Mouse (Mus musculus): ENCODE measurements around the gene Tmem43. TPM values are rescaled to one million over a fixed set of nuclear protein-coding genes. Genes with fewer than 3 reads are reported as not detected.
A peak's percentile ranks its signal among the peaks of the same experiment; 100 is the strongest.
"Not testable (repeated sequence)": the region's sequence is repeated elsewhere in the genome, so short reads cannot be mapped to it uniquely, and the experiment has no call there.

Tmem43 gene
- polyA plus RNA-seq, 1 experiment from 2014 or later = 40.5 TPM

- 92% methylated on average over 2 of the region's 2 CpGs for WGBS
- Histone ChIP-seq H3K9me3 (no peaks in the 10 kb centered on the region), H3K4me1 (replicated peaks) (peaks cover 19% of the 10 kb centered on the region), H3K36me3 (peaks cover 11% of the 10 kb centered on the region; the same call in 1 of the 2 replicates), H3K27me3 (replicated peaks) (no peaks in the 10 kb centered on the region), H3K4me3 (replicated peaks) (no peak overlapping the region), H3K27ac (no peak overlapping the region), H3K4me2 (replicated peaks) (no peak overlapping the region), H3K9ac (no peak overlapping the region)
- no peak for ATAC-seq
Observed at GRCm38 (mm10) chr6:91470712-91471111, 2.8 kb upstream of the Tmem43 start.

DNA sequence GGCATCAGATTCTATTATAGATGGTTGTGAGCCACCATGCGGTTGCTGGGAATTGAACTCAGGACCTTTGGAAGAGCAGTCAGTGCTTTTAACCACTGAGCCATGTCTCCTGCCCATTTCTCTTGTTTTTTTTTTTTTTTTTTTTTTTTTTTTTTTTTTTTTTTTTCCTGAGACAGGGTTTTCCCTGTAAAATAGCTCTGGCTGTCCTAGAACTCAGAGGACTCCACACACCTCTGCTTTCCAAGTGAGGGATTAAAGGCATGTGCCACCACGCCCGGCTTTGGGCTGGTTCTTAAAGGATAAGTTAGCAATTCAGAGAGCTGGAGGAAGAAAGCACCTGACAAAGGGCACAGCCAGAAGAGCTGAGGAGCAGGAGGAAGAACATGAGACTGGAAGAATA is 2.1 kb upstream of the Tmem43 start:
- peaks cover 11% of the 10 kb centered on the region; the same call in 1 of the 2 replicates for H3K36me3 ChIP-seq
- H3K9ac ChIP-seq; ATAC-seq; H3K27me3 ChIP-seq (replicated peaks); H3K9me3 ChIP-seq; H3K4me3 ChIP-seq (replicated peaks); H3K27ac ChIP-seq: not testable (repeated sequence)
- H3K4me1 ChIP-seq (replicated peaks) = peaks cover 16% of the 10 kb centered on the region
- peak overlapping the region; percentile 63 for H3K4me2 ChIP-seq (replicated peaks)
- 85% methylated on average over 3 of the region's 3 CpGs for WGBS

DNA sequence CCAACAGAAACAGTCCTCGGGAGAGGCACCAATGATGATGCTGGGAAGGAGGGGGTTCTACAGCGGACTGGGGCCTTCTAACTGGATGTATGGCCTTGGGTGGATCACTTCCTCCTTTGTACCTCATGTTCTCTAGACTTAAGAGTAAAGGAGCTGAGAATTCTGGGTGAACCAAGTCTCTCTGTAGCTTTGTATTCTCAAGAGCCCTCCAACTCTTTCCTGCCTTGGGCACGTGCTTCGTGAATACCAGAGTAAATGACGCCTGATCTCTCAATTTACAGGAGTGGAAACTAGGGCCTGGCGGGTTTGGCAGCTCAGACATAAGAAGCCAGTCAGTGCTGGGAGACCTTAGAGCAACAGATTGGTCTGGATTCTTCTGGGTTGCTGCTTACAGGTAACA is 1.2 kb upstream of the Tmem43 start:
- Histone ChIP-seq H3K4me1 (replicated peaks) (peaks cover 16% of the 10 kb centered on the region), H3K36me3 (peaks cover 2% of the 10 kb centered on the region), H3K9me3 (no peaks in the 10 kb centered on the region), H3K4me2 (replicated peaks) (peak overlapping the region; percentile 63), H3K4me3 (replicated peaks) (peak overlapping the region; percentile 53), H3K27ac (0 out of 2 replicates have a peak overlapping the region, but pooled peaks have one; percentile 80), H3K9ac (peak overlapping the region; percentile 67), H3K27me3 (replicated peaks) (no peaks in the 10 kb centered on the region)
- WGBS = 32% methylated on average over 6 of the region's 6 CpGs
- no peak for ATAC-seq

DNA sequence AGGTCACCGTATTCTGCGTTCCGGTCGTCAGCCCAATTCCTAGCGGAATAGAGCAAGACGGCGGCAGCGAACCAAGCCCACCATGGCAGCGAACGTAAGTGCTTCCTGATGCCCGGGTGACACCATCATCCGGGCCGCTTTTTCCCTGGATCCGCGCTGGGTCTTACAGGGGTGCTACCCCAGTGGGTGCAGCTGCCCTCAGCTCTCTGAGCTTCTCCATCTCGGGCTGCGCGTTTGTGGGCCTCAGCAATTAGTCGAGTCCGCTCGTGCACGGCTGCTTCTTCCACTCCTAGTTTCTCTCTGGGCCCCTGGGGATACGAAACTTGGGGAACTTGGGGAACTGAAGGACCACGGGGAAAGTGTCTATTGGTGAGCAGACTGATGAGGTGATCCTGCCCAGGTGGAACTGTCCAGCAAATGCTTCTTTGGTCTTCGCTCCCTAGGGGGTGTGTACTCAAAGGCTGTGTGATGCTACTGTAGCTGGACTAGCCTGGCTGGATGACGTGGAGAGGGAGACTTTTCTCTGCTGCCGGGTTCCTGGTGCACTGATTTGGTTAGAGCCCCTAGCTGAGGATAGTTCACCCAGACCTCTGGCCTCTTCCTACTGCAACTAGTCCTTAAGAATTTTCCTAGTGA is 420 bp downstream of the Tmem43 start:
- peak overlapping the region; percentile 53 for H3K9ac ChIP-seq
- 0% methylated on average over 27 of the region's 27 CpGs for WGBS
- H3K27me3 ChIP-seq (replicated peaks) = no peaks in the 10 kb centered on the region
- H3K4me1 ChIP-seq (replicated peaks) = peaks cover 16% of the 10 kb centered on the region
- peak overlapping the region; percentile 53 for H3K4me3 ChIP-seq (replicated peaks)
- no peaks in the 10 kb centered on the region for H3K9me3 ChIP-seq
- peak overlapping the region; percentile 13 for H3K27ac ChIP-seq
- peak overlapping the region; percentile 74 for H3K4me2 ChIP-seq (replicated peaks)
- peaks cover 14% of the 10 kb centered on the region for H3K36me3 ChIP-seq
- peak; percentile 47 for ATAC-seq

GRCm38 (mm10) chr6:91474441-91475190 is 1.1 kb downstream of the Tmem43 start:
- H3K9ac ChIP-seq = peak overlapping the region; percentile 53
- peak overlapping the region; percentile 74 for H3K4me2 ChIP-seq (replicated peaks)
- peaks cover 20% of the 10 kb centered on the region for H3K36me3 ChIP-seq
- 52% methylated on average over 9 of the region's 9 CpGs for WGBS
- peak; percentile 15; the same call in 1 of the 2 replicates for ATAC-seq
- H3K4me1 ChIP-seq (replicated peaks) = peaks cover 16% of the 10 kb centered on the region
- H3K27ac ChIP-seq = no peak overlapping the region
- no peaks in the 10 kb centered on the region for H3K9me3 ChIP-seq
- peak overlapping the region; percentile 53 for H3K4me3 ChIP-seq (replicated peaks)
- no peaks in the 10 kb centered on the region for H3K27me3 ChIP-seq (replicated peaks)

DNA sequence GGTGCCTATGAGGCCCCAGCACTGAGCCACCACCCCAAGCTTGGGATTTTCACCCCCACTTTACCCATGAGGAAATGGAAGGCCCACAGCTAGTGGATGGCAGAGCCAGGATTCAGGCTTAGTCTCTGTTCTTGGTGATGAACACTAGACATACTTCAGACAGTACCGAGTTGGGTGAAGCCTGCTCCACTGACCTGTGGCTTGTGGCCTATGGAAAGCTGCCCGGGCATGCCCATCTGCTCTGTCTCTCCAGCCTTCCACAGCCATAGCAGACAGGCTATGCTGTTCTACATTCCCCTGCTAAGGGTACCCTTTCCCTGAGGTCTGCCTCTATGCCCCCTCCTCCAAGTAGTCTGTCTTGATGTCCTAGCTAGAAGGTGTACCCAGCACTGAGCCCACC is 3.0 kb downstream of the Tmem43 start:
- Histone ChIP-seq H3K4me1 (replicated peaks) (peaks cover 15% of the 10 kb centered on the region), H3K4me3 (replicated peaks) (no peak overlapping the region), H3K4me2 (replicated peaks) (no peak overlapping the region), H3K27ac (no peak overlapping the region), H3K27me3 (replicated peaks) (no peaks in the 10 kb centered on the region), H3K9me3 (no peaks in the 10 kb centered on the region), H3K9ac (no peak overlapping the region), H3K36me3 (peaks cover 37% of the 10 kb centered on the region)
- WGBS = 93% methylated on average over 2 of the region's 2 CpGs
- ATAC-seq = no peak

DNA sequence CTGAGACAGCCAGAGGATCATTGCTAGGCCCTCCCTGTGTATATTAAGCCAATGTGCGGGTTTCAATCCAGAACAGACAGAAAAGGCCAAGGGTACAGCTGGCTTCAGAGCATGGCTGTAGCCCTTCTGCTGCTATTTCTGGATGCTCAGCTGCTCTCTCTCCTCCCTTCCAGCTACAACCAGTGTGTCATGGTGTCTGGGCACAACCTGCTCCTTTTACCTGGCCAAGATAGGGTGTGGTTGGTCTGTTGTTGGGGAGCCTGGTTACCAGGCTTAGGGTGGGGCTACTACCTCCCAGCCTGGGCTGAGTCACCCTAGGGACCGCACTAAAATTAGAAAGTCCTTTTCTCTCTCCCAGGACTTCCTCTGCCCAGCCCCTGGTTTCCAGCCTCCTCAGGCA is 9.9 kb downstream of the Tmem43 start:
- Histone ChIP-seq H3K9me3 (no peaks in the 10 kb centered on the region), H3K27me3 (replicated peaks) (no peaks in the 10 kb centered on the region), H3K4me3 (replicated peaks) (no peak overlapping the region), H3K4me2 (replicated peaks) (no peak overlapping the region), H3K27ac (no peak overlapping the region), H3K9ac (no peak overlapping the region), H3K4me1 (replicated peaks) (no peaks in the 10 kb centered on the region), H3K36me3 (peaks cover 68% of the 10 kb centered on the region)
- no peak for ATAC-seq
- 93% methylated on average over 2 of the region's 2 CpGs for WGBS

DNA sequence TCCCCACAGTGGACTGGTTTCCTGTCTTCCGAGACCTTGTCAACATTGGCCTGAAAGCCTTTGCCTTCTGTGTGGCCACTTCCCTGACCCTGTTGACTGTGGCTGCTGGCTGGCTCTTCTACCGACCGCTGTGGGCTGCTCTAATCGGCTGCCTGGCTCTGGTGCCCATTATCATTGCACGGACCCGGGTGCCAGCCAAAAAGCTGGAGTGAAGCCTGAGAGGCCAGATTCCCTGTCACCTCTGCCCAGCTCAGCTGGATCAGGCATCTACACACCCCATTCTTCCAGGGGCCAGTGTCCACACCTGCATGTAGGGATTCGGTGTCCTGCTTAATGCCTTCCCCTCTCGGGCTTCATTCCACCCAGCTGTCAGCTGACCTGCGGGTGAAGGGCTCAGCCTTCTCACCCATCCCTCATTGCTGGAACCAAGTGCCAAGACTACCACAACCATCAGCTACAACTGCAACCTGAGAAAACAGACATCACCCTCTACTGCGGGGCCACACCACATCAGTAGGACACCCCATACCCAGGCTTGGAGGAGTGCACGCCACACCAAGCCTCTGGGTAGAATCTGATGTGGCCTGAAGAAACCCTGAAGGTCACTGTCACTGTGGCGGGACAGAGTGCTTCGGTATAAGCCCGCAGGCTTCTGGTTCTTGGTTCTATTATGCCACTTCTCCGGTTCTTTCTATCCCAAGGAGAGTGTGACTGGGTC is 13.4 kb downstream of the Tmem43 start:
- Histone ChIP-seq H3K4me3 (replicated peaks) (no peak overlapping the region), H3K9me3 (no peaks in the 10 kb centered on the region), H3K27ac (no peak overlapping the region), H3K9ac (no peak overlapping the region), H3K4me2 (replicated peaks) (no peak overlapping the region), H3K4me1 (replicated peaks) (no peaks in the 10 kb centered on the region), H3K36me3 (peaks cover 37% of the 10 kb centered on the region), H3K27me3 (replicated peaks) (no peaks in the 10 kb centered on the region)
- no peak for ATAC-seq
- WGBS = 90% methylated on average over 15 of the region's 15 CpGs

GRCm38 (mm10) chr6:91488496-91489212 is 15.2 kb downstream of the Tmem43 start:
- Histone ChIP-seq H3K27ac (no peak overlapping the region), H3K27me3 (replicated peaks) (no peaks in the 10 kb centered on the region), H3K36me3 (peaks cover 29% of the 10 kb centered on the region), H3K4me2 (replicated peaks) (no peak overlapping the region), H3K4me3 (replicated peaks) (no peak overlapping the region), H3K9ac (no peak overlapping the region), H3K9me3 (no peaks in the 10 kb centered on the region), H3K4me1 (replicated peaks) (no peaks in the 10 kb centered on the region)
- WGBS = 71% methylated on average over 9 of the region's 9 CpGs
- ATAC-seq = peak; percentile 65

DNA sequence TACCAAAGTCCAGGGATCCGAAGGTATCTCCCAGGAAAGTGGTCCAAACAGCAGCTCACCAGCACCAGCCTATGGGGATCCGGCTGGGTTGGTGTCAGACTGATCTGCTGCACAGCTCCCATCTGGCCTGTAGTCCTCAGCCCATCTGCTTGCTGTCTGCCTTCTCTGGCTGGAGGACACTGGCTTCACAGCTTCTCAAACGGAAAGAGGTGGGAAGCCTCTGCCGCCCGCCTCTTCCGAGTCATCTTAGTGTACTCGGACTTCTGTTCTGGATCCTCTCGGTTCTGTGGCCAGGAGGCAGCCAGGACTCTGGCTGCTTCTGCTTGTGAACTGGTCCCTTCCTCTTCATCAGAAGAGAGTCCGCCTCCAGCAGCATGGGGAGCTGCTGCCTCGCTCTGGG is 16.4 kb downstream of the Tmem43 start:
- WGBS = 79% methylated on average over 10 of the region's 10 CpGs
- Histone ChIP-seq H3K9ac (no peak overlapping the region), H3K9me3 (no peaks in the 10 kb centered on the region), H3K4me1 (replicated peaks) (no peaks in the 10 kb centered on the region), H3K4me3 (replicated peaks) (no peak overlapping the region), H3K27ac (no peak overlapping the region), H3K36me3 (peaks cover 28% of the 10 kb centered on the region; the same call in 1 of the 2 replicates), H3K4me2 (replicated peaks) (no peak overlapping the region), H3K27me3 (replicated peaks) (no peaks in the 10 kb centered on the region)
- no peak for ATAC-seq

DNA sequence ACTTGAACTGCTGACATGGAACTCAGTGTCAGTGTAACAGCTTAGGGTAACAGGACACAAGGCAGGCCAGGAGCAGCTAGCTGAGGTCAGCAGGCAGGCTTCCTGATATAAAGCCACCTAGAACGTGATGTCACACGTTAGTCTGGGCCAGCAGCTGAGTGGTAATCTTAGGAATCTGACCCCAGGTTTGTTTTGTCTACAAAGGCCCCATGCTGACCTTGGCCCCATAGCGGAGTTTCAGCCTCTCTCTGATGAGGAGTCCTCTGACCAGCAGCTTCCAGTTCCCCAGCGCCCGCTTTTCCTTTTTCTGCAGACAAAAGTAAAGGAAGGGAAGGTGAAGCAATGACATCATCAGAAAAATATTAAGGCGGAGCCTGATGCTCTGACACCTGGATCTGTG is 17.5 kb downstream of the Tmem43 start:
- WGBS = 54% methylated on average over 6 of the region's 6 CpGs
- no peaks in the 10 kb centered on the region for H3K27me3 ChIP-seq (replicated peaks)
- H3K9ac ChIP-seq = no peak overlapping the region
- H3K27ac ChIP-seq = no peak overlapping the region
- H3K9me3 ChIP-seq = no peaks in the 10 kb centered on the region
- ATAC-seq = 0 out of 2 replicates have a peak, but pooled peaks have one; percentile 9
- H3K4me1 ChIP-seq (replicated peaks) = no peaks in the 10 kb centered on the region
- H3K36me3 ChIP-seq = peaks cover 25% of the 10 kb centered on the region
- H3K4me2 ChIP-seq (replicated peaks) = no peak overlapping the region
- H3K4me3 ChIP-seq (replicated peaks) = no peak overlapping the region

DNA sequence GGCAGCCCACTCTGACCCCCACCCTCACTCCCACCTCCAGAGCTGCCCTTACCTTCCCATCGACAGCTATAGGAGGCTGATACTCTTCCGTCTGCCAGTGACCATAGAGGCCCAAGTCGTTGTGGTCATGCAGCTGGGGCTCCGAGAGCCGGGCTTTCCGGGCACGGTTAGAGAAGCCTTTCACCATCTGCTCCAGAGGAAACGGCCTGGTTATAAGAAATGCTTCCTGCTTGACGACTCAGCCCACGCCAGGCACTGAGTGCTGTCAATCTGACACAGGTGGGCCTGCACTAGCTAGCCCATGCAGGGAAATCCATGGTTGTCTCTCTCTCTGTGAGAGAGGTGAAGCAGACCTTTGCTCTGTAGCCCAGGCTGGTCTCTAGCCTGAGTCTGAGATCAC is 19.6 kb downstream of the Tmem43 start:
- no peak overlapping the region for H3K9ac ChIP-seq
- no peaks in the 10 kb centered on the region for H3K27me3 ChIP-seq (replicated peaks)
- no peaks in the 10 kb centered on the region for H3K4me1 ChIP-seq (replicated peaks)
- ATAC-seq = no peak
- no peak overlapping the region for H3K4me3 ChIP-seq (replicated peaks)
- no peak overlapping the region for H3K27ac ChIP-seq
- no peak overlapping the region for H3K4me2 ChIP-seq (replicated peaks)
- H3K36me3 ChIP-seq = peaks cover 12% of the 10 kb centered on the region
- WGBS = 88% methylated on average over 10 of the region's 10 CpGs
- no peaks in the 10 kb centered on the region for H3K9me3 ChIP-seq

Measured in intestine, embryonic 15.5 days (tissue).